Mouse (Mus musculus): ENCODE data around the gene Vmn1r18.
"Not testable (repeated sequence)": the region's sequence is repeated elsewhere in the genome, so short reads cannot be mapped to it uniquely, and the experiment has no call there.

Gene Vmn1r18

DNA sequence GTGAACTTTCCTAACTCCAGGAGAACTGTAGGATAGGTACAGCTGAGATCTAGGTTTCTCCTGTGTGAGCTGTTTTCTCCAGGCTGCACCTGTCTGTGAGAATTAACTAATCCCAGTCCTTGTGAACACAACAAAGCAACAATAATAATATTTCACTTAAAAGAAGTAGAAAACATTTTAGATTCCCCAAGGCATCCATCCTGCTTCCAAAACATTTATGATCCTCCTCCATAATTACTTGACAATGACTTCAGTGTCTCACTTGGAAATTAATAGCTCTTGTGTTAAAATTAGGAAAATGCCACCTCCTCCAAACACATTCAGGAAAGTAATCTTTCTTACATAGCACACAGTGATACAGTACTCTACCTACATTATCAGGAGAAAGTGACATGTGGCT, at the start of gene Vmn1r18:
TSS of gene Vmn1r18 (minus strand) at position 101 of the 400 bp plus-strand sequence.
- DNase-seq (ENCODE audit: low read depth, low spot score) = no peak

DNA sequence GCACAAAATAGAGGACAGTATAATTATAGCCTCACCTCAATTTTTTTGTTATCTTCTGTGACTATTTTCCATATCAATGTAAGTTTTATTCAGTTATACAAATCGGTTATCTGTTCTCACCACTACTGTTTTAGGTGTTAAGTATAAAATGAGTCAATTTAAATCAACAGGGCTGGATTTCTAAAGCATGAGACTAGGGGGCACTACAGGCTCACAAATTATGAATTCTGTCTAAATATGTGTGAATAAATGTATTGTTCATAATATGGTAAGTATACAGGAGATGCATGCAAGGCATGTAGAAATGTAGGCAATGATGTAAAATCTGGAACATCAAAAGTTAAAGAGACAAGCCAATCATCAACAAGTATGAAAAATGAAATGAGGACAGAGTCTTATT, 35.6 kb upstream of the Vmn1r18 start:
- no peak for DNase-seq (ENCODE audit: low read depth, low spot score)

DNA sequence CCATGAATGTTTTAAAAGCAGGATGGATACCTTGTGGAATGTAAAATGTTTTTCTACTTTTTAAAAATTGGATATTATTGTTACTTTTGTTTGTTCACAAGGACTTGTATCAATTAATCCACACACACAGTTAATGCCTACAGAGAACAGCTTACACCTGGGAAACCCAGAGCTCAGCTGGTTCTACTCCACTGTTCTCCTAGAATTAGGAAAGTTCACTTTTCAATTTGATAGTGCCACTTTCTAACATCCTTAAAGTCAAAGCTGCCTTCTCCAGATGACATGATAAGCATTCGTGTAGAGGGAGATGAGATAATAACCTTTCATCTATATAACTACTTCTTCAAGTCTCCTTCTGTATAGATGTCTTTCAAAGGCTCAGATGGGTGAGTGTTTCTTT, 33.0 kb upstream of the Vmn1r18 start, which contains the start of gene Vmn1r20:
TSS of gene Vmn1r20 (plus strand) at position 301 of the 400 bp plus-strand sequence.
- no peak for DNase-seq (ENCODE audit: low read depth, low spot score)

- DNase-seq (ENCODE audit: low read depth, low spot score) = not testable (repeated sequence)
Measured at GRCm38 (mm10) chr6:57403480-57403879, 7.9 kb upstream of the Vmn1r18 start, which contains the start of gene Vmn1r19. Vmn1r19 (plus strand) TSS chr6:57403780.

- DNase-seq (ENCODE audit: low read depth, low spot score) = no peak
Measured at GRCm38 (mm10) chr6:57367496-57367895, 28.1 kb downstream of the Vmn1r18 start.

- not testable (repeated sequence) for DNase-seq (ENCODE audit: low read depth, low spot score)
Measured at GRCm38 (mm10) chr6:57365866-57366265, 29.7 kb downstream of the Vmn1r18 start.

- no peak for DNase-seq (ENCODE audit: low read depth, low spot score)
Measured at GRCm38 (mm10) chr6:57363627-57364026, 32.0 kb downstream of the Vmn1r18 start, which contains the start of gene Vmn1r17. Vmn1r17 (minus strand) TSS chr6:57363727.

- DNase-seq (ENCODE audit: low read depth, low spot score) = no peak
Measured at GRCm38 (mm10) chr6:57356864-57357263, 38.7 kb downstream of the Vmn1r18 start.

DNA sequence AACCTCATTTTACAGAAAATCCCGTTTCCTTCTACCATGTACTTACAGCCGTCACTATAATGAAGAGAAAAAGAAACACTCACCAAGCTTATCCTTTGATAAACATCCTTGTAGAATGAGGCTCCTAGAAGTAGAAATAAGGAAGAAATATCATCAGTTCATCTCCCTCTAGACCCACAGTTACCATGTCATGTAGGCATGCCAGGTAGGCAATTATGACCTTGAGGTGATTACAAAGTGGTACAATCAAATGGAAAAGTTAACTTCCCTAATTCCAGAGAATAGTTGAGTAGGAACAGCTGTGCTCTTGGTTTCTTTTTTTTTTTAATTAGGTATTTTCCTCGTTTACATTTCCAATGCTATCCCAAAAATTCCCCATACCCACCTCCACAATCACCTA, 66.2 kb downstream of the Vmn1r18 start, which contains the start of gene Vmn1r16:
TSS of gene Vmn1r16 (minus strand) at position 101 of the 400 bp plus-strand sequence.
- DNase-seq (ENCODE audit: low read depth, low spot score) = no peak

Measured in brain, embryonic 18.5 days (tissue).